Mouse (Mus musculus): ENCODE measurements around the gene Slc6a9.

GRCm38 (mm10) chr4:117914591-117915442 lies 80.5 kb downstream of the Slc6a9 start, which contains the start of gene Ipo13:
- TF ChIP-seq POLR2A (IDR thresholded peaks at IDR 0.05; ENCODE audit: borderline replicate concordance, control insufficient read depth, low read depth, low read length) (peak; percentile 74; the same call in 1 of the 2 replicates), CTCF (IDR thresholded peaks at IDR 0.05; ENCODE audit: control insufficient read depth, insufficient read depth, low read length) (no peak)
